Mouse (Mus musculus): ENCODE results near the gene Wars. TPM values are rescaled to one million over a fixed set of nuclear protein-coding genes. Genes with fewer than 3 reads are reported as not detected.
A peak's percentile ranks its signal among the peaks of the same experiment; 100 is the strongest.

The Wars gene
- polyA plus RNA-seq, 1 experiment from 2014 or later: 101 TPM

GRCm38 (mm10) chr12:108932113-108932512 is 38.1 kb upstream of the Wars start:
- Histone ChIP-seq H3K27ac (no peak overlapping the region), H3K9ac (no peak overlapping the region), H3K4me1 (replicated peaks; ENCODE audit: control insufficient read depth, insufficient read depth, low read length) (peaks cover 24% of the 10 kb centered on the region), H3K36me3 (replicated peaks; ENCODE audit: control insufficient read depth, insufficient read depth) (no peaks in the 10 kb centered on the region), H3K27me3 (ENCODE audit: control insufficient read depth, insufficient read depth, low read length) (no peaks in the 10 kb centered on the region), H3K9me3 (ENCODE audit: control insufficient read depth, low read length) (no peaks in the 10 kb centered on the region), H3K4me3 (replicated peaks; ENCODE audit: low read length) (no peak overlapping the region), H3K4me2 (replicated peaks) (no peak overlapping the region)
- 17% methylated on average over 3 of the region's 3 CpGs for WGBS
- DNase-seq (ENCODE audit: low spot score): no peak
- ATAC-seq (ENCODE audit: low FRiP score): no peak

DNA sequence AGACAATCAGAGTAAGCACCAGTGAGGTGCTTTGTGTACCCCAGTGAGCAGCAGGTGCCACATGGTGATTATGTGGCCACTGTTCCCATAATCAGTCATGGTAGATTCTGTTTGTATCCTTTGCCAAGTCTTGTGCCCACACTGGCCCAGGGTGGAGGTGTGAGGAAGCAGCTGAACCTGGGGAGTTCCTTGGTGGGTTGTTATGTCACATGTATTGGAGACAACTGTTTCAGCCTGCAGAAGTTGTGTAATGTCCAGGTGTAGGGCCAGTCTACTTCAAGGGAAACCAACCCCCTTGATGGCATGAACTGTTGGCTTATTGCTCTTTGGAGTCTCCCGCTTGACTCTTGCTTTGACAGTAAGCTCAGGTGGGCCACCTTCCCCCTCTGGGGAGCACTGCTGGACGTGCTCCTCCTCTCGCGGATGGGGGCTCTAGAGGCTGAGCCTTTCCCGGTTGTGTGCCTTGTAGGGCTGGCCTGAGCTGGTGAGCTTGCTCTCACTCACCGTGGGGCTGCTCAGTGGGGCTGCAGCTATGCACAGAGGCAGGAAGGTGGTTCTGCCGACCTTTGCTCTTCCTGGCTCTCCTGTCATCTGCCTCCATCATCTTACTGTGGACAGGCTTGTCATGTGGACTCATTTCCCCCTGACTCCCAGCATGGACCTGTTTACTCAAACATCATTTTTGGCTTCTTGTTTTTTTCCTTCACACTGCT is 37.5 kb upstream of the Wars start:
- no peak overlapping the region for H3K9ac ChIP-seq
- no peak overlapping the region for H3K4me2 ChIP-seq (replicated peaks)
- H3K9me3 ChIP-seq (ENCODE audit: control insufficient read depth, low read length): no peaks in the 10 kb centered on the region
- 70% methylated on average over 7 of the region's 7 CpGs for WGBS
- H3K4me3 ChIP-seq (replicated peaks; ENCODE audit: low read length): no peak overlapping the region
- peaks cover 29% of the 10 kb centered on the region for H3K4me1 ChIP-seq (replicated peaks; ENCODE audit: control insufficient read depth, insufficient read depth, low read length)
- no peaks in the 10 kb centered on the region for H3K36me3 ChIP-seq (replicated peaks; ENCODE audit: control insufficient read depth, insufficient read depth)
- H3K27me3 ChIP-seq (ENCODE audit: control insufficient read depth, insufficient read depth, low read length): no peaks in the 10 kb centered on the region
- no peak for ATAC-seq (ENCODE audit: low FRiP score)
- no peak for DNase-seq (ENCODE audit: low spot score)
- no peak overlapping the region for H3K27ac ChIP-seq

DNA sequence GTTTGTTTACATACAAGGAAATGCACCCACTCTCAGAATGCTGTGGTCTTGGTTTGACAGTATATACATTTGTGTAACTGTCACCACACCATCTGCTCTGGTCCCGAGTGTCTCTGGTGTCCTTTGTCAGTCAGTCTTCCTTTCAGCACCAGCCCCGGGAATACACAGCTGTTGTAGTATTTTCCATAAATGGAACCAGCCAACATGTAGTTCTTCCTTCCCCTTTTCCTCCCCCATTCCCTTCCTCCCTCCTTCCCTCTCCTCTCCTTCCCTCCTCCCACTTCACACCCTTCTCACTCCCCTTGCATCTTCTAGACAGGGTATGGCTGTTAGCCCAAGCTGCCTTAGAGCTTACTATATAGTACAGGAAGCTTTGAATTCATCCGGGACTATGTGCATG is 35.5 kb upstream of the Wars start:
- Histone ChIP-seq H3K9me3 (ENCODE audit: control insufficient read depth, low read length) (no peaks in the 10 kb centered on the region), H3K27me3 (ENCODE audit: control insufficient read depth, insufficient read depth, low read length) (no peaks in the 10 kb centered on the region), H3K36me3 (replicated peaks; ENCODE audit: control insufficient read depth, insufficient read depth) (no peaks in the 10 kb centered on the region), H3K4me2 (replicated peaks) (no peak overlapping the region), H3K27ac (no peak overlapping the region), H3K9ac (no peak overlapping the region), H3K4me3 (replicated peaks; ENCODE audit: low read length) (no peak overlapping the region), H3K4me1 (replicated peaks; ENCODE audit: control insufficient read depth, insufficient read depth, low read length) (peaks cover 34% of the 10 kb centered on the region)
- ATAC-seq (ENCODE audit: low FRiP score) (no peak), DNase-seq (ENCODE audit: low spot score) (no peak)
- 63% methylated on average over 3 of the region's 3 CpGs for WGBS

GRCm38 (mm10) chr12:108928249-108928648 is 34.3 kb upstream of the Wars start:
- Histone ChIP-seq H3K27ac (0 out of 2 replicates have a peak overlapping the region, but pooled peaks have one; percentile 33), H3K36me3 (replicated peaks; ENCODE audit: control insufficient read depth, insufficient read depth) (no peaks in the 10 kb centered on the region), H3K4me2 (replicated peaks) (no peak overlapping the region), H3K27me3 (ENCODE audit: control insufficient read depth, insufficient read depth, low read length) (no peaks in the 10 kb centered on the region), H3K9me3 (ENCODE audit: control insufficient read depth, low read length) (no peaks in the 10 kb centered on the region), H3K4me1 (replicated peaks; ENCODE audit: control insufficient read depth, insufficient read depth, low read length) (peaks cover 34% of the 10 kb centered on the region), H3K9ac (no peak overlapping the region), H3K4me3 (replicated peaks; ENCODE audit: low read length) (no peak overlapping the region)
- DNase-seq (ENCODE audit: low spot score): no peak
- no peak for ATAC-seq (ENCODE audit: low FRiP score)
- 73% methylated on average over 2 of the region's 2 CpGs for WGBS

- 29% methylated on average over 9 of the region's 11 CpGs for WGBS
- H3K4me1 ChIP-seq (replicated peaks; ENCODE audit: control insufficient read depth, insufficient read depth, low read length): peaks cover 26% of the 10 kb centered on the region
- no peaks in the 10 kb centered on the region for H3K36me3 ChIP-seq (replicated peaks; ENCODE audit: control insufficient read depth, insufficient read depth)
- H3K9ac ChIP-seq: no peak overlapping the region
- H3K4me3 ChIP-seq (replicated peaks; ENCODE audit: low read length): no peak overlapping the region
- no peaks in the 10 kb centered on the region for H3K27me3 ChIP-seq (ENCODE audit: control insufficient read depth, insufficient read depth, low read length)
- no peaks in the 10 kb centered on the region for H3K9me3 ChIP-seq (ENCODE audit: control insufficient read depth, low read length)
- no peak overlapping the region for H3K4me2 ChIP-seq (replicated peaks)
- peak overlapping the region; percentile 71 for H3K27ac ChIP-seq
- ATAC-seq (ENCODE audit: low FRiP score) (0 out of 2 replicates have a peak, but pooled peaks have one; percentile 27), DNase-seq (ENCODE audit: low spot score) (no peak)
These were observed 32.7 kb upstream of the Wars start for GRCm38 (mm10) chr12:108926606-108927111.

GRCm38 (mm10) chr12:108918753-108919152 is 24.8 kb upstream of the Wars start:
- ATAC-seq (ENCODE audit: low FRiP score) (no peak), DNase-seq (ENCODE audit: low spot score) (no peak)
- Histone ChIP-seq H3K36me3 (replicated peaks; ENCODE audit: control insufficient read depth, insufficient read depth) (no peaks in the 10 kb centered on the region), H3K9ac (no peak overlapping the region), H3K27me3 (ENCODE audit: control insufficient read depth, insufficient read depth, low read length) (no peaks in the 10 kb centered on the region), H3K4me3 (replicated peaks; ENCODE audit: low read length) (no peak overlapping the region), H3K4me2 (replicated peaks) (no peak overlapping the region), H3K4me1 (replicated peaks; ENCODE audit: control insufficient read depth, insufficient read depth, low read length) (peaks cover 53% of the 10 kb centered on the region), H3K9me3 (ENCODE audit: control insufficient read depth, low read length) (no peaks in the 10 kb centered on the region), H3K27ac (no peak overlapping the region)
- WGBS: 37% methylated on average over 4 of the region's 4 CpGs

DNA sequence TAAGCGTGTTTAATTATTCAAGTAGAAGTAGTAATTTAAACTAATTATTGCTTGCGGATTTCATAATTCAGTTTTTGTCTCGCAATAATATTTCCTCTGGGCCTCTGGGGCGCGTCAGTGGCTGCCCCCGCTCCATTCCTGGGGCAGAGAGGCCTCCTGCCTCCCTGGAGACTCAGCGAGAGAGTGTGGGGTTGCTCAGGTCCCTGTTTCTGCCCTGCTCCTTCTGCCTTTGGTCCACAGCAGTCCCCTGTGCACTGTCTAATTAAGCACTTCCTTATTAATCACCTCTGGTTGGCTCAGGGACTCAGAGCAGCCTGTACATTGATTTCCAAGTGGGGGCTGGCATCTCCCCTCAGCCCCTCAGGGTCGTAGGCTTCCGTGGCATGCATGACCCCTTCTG is 23.5 kb upstream of the Wars start:
- Histone ChIP-seq H3K4me1 (replicated peaks; ENCODE audit: control insufficient read depth, insufficient read depth, low read length) (peaks cover 57% of the 10 kb centered on the region), H3K4me3 (replicated peaks; ENCODE audit: low read length) (no peak overlapping the region), H3K4me2 (replicated peaks) (no peak overlapping the region), H3K9ac (no peak overlapping the region), H3K27me3 (ENCODE audit: control insufficient read depth, insufficient read depth, low read length) (no peaks in the 10 kb centered on the region), H3K9me3 (ENCODE audit: control insufficient read depth, low read length) (no peaks in the 10 kb centered on the region), H3K36me3 (replicated peaks; ENCODE audit: control insufficient read depth, insufficient read depth) (no peaks in the 10 kb centered on the region), H3K27ac (peak overlapping the region; percentile 54; the same call in 1 of the 2 replicates)
- 22% methylated on average over 9 of the region's 9 CpGs for WGBS
- ATAC-seq (ENCODE audit: low FRiP score) (no peak), DNase-seq (ENCODE audit: low spot score) (no peak)

- Histone ChIP-seq H3K36me3 (replicated peaks; ENCODE audit: control insufficient read depth, insufficient read depth) (no peaks in the 10 kb centered on the region), H3K4me1 (replicated peaks; ENCODE audit: control insufficient read depth, insufficient read depth, low read length) (peaks cover 57% of the 10 kb centered on the region), H3K9me3 (ENCODE audit: control insufficient read depth, low read length) (no peaks in the 10 kb centered on the region), H3K4me2 (replicated peaks) (no peak overlapping the region), H3K27ac (peak overlapping the region; percentile 60), H3K4me3 (replicated peaks; ENCODE audit: low read length) (no peak overlapping the region), H3K27me3 (ENCODE audit: control insufficient read depth, insufficient read depth, low read length) (no peaks in the 10 kb centered on the region), H3K9ac (peak overlapping the region; percentile 29; the same call in 1 of the 2 replicates)
- DNase-seq (ENCODE audit: low spot score) (no peak), ATAC-seq (ENCODE audit: low FRiP score) (peak; percentile 54; the same call in 1 of the 2 replicates)
- WGBS: 30% methylated on average over 7 of the region's 7 CpGs
These were observed 22.6 kb upstream of the Wars start for GRCm38 (mm10) chr12:108916447-108917042.

DNA sequence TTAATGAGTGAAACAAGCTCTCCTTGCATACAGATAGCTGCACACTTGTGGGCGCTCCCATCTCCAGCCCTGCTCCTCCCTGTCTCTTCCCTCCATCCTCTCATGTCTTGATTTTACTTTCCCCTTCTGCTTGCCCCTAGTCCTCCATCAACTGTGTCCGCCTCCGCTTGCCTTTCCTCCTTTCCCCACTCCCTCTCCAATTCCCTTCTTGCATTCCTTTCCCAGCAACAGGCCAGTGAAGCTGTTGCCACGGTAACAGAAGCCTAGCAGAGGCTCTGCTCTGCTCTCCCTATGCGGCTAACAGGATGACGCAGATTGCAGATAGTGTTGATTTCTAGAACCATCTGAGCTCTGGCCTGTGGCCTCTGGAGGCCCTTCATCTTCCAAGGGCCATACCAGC is 21.9 kb upstream of the Wars start:
- Histone ChIP-seq H3K27ac (peak overlapping the region; percentile 60), H3K4me2 (replicated peaks) (no peak overlapping the region), H3K9me3 (ENCODE audit: control insufficient read depth, low read length) (no peaks in the 10 kb centered on the region), H3K4me1 (replicated peaks; ENCODE audit: control insufficient read depth, insufficient read depth, low read length) (peaks cover 59% of the 10 kb centered on the region), H3K36me3 (replicated peaks; ENCODE audit: control insufficient read depth, insufficient read depth) (no peaks in the 10 kb centered on the region), H3K9ac (peak overlapping the region; percentile 29; the same call in 1 of the 2 replicates), H3K27me3 (ENCODE audit: control insufficient read depth, insufficient read depth, low read length) (no peaks in the 10 kb centered on the region), H3K4me3 (replicated peaks; ENCODE audit: low read length) (no peak overlapping the region)
- DNase-seq (ENCODE audit: low spot score) (peak; percentile 76), ATAC-seq (ENCODE audit: low FRiP score) (peak; percentile 76)
- WGBS: 4% methylated on average over 6 of the region's 6 CpGs

Measured in hindbrain, embryonic 14.5 days (tissue).